Mouse (Mus musculus): ENCODE results near the gene Cep63. TPM values are rescaled to one million over a fixed set of nuclear protein-coding genes. Genes with fewer than 3 reads are reported as not detected.

Gene Cep63
- polyA plus RNA-seq, 1 experiment from 2014 or later, result 50.3 TPM

DNA sequence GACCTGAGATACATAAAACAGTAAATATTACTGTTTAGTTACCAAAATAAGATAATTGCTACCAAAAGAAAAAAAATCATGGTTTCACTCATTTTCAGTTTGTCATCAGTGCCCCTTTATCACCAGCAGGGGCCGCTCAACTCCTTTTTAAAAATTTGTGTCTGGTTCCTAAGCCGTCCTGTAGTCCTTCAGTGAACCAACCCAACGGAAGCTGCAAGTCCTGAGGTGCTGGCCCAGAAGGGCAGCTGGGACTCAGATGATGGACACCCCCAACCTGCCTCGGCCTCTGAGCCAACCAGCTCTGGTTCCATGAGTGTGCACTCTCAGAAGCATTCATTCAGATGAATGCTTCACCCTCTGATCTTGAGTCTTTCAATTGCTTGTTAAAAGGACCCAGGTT is 10.2 kb upstream of the Cep63 start:
- H3K27ac ChIP-seq (ENCODE audit: low read length), result no peak overlapping the region
- H3K36me3 ChIP-seq (ENCODE audit: control insufficient read depth, insufficient read depth), result peaks cover 5% of the 10 kb centered on the region; the same call in 1 of the 2 replicates
- no peak overlapping the region for H3K9ac ChIP-seq (replicated peaks; ENCODE audit: low read depth, low read length)
- H3K4me1 ChIP-seq (replicated peaks; ENCODE audit: control insufficient read depth, insufficient read depth, low read length), result peaks cover 8% of the 10 kb centered on the region; the same call in 1 of the 2 replicates
- H3K4me2 ChIP-seq (ENCODE audit: low read length), result no peak overlapping the region
- ATAC-seq, result peak; percentile 36
- H3K9me3 ChIP-seq (ENCODE audit: control insufficient read depth, low read length), result no peaks in the 10 kb centered on the region
- H3K4me3 ChIP-seq (replicated peaks; ENCODE audit: low read length), result no peak overlapping the region
- H3K27me3 ChIP-seq (replicated peaks; ENCODE audit: control insufficient read depth, insufficient read depth, low read length), result no peaks in the 10 kb centered on the region
- WGBS, result 0% methylated on average over 4 of the region's 4 CpGs

DNA sequence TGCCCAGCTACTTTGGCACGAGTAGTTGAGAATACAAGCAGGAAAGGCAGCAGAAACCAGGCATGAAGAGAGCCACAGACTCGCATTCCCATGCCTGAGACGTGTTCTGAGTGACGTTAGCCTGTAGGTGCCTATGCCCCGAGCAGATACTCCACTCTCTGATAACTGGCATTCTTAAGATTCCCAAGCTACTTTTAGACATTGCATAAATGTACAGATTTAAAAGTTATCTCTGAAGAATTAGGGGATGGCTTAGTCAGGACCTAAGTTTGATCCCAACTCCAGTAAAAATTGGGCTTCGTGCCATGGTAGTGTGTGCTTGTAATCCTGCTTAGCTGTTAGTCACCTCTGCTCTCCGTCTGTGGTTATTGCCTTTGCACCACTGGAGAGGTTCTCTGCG is 8.1 kb upstream of the Cep63 start:
- Histone ChIP-seq H3K4me3 (replicated peaks; ENCODE audit: low read length) (no peak overlapping the region), H3K4me1 (replicated peaks; ENCODE audit: control insufficient read depth, insufficient read depth, low read length) (peaks cover 8% of the 10 kb centered on the region; the same call in 1 of the 2 replicates), H3K9ac (replicated peaks; ENCODE audit: low read depth, low read length) (no peak overlapping the region), H3K4me2 (ENCODE audit: low read length) (no peak overlapping the region), H3K27me3 (replicated peaks; ENCODE audit: control insufficient read depth, insufficient read depth, low read length) (no peaks in the 10 kb centered on the region), H3K9me3 (ENCODE audit: control insufficient read depth, low read length) (no peaks in the 10 kb centered on the region), H3K27ac (ENCODE audit: low read length) (no peak overlapping the region), H3K36me3 (ENCODE audit: control insufficient read depth, insufficient read depth) (peaks cover 5% of the 10 kb centered on the region; the same call in 1 of the 2 replicates)
- WGBS, result 88% methylated on average over 8 of the region's 8 CpGs
- no peak for ATAC-seq

DNA sequence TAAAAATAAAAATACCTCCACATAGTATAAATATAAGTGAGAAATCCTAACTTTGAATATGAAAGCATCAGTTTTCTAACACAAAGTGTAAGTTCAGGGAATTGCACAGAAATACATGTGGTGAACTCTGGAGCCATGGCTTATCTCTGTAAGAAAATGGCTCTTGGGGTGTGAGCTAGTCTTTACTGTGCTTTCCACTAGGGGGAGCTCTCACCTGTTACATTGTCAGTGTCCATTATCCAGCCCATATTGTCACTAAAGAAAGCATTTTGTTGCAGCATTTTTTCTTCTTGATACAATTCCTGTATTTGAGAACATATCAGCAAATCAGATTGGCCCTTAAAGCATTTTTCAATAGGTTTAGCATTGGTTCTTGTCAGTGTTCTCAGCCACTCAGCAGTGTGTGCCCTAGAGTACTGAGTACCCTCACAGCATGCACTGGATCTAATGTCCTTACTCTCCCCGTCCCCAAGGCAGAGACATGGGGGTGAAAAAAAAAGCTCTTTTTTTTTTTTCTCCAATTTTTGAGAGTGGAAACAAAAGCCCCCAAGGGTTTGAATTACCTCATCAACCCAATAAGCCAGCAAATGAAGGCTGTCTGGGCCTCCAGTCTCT is 6.7 kb upstream of the Cep63 start:
- H3K27me3 ChIP-seq (replicated peaks; ENCODE audit: control insufficient read depth, insufficient read depth, low read length), result no peaks in the 10 kb centered on the region
- no peak overlapping the region for H3K9ac ChIP-seq (replicated peaks; ENCODE audit: low read depth, low read length)
- peaks cover 8% of the 10 kb centered on the region; the same call in 1 of the 2 replicates for H3K4me1 ChIP-seq (replicated peaks; ENCODE audit: control insufficient read depth, insufficient read depth, low read length)
- 45% methylated on average over 1 of the region's 1 CpGs for WGBS
- H3K9me3 ChIP-seq (ENCODE audit: control insufficient read depth, low read length), result no peaks in the 10 kb centered on the region
- peak; percentile 68; the same call in 1 of the 2 replicates for ATAC-seq
- no peak overlapping the region for H3K4me2 ChIP-seq (ENCODE audit: low read length)
- 0 out of 2 replicates have a peak overlapping the region, but pooled peaks have one; percentile 19 for H3K27ac ChIP-seq (ENCODE audit: low read length)
- peaks cover 5% of the 10 kb centered on the region; the same call in 1 of the 2 replicates for H3K36me3 ChIP-seq (ENCODE audit: control insufficient read depth, insufficient read depth)
- no peak overlapping the region for H3K4me3 ChIP-seq (replicated peaks; ENCODE audit: low read length)

DNA sequence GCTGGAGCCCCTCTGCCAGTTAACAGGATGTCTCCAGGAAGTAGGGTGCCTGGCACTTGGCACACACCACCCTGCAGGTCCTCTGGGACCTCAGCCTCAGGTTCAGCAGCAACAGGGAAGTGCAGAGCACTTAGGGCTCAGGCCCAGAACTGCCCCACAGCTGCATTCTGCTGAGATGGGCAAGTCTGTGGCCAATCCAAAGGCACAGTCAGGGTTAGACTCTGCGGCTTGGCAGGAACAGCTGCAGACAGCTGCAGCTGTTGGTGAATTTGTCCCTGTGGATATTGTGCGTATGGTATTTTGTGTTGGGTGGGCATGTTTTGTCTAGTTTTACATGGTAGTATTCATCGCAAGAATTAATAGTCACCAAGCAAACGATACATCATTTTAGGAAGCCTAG is 5.8 kb upstream of the Cep63 start:
- H3K27me3 ChIP-seq (replicated peaks; ENCODE audit: control insufficient read depth, insufficient read depth, low read length), result no peaks in the 10 kb centered on the region
- 95% methylated on average over 4 of the region's 4 CpGs for WGBS

DNA sequence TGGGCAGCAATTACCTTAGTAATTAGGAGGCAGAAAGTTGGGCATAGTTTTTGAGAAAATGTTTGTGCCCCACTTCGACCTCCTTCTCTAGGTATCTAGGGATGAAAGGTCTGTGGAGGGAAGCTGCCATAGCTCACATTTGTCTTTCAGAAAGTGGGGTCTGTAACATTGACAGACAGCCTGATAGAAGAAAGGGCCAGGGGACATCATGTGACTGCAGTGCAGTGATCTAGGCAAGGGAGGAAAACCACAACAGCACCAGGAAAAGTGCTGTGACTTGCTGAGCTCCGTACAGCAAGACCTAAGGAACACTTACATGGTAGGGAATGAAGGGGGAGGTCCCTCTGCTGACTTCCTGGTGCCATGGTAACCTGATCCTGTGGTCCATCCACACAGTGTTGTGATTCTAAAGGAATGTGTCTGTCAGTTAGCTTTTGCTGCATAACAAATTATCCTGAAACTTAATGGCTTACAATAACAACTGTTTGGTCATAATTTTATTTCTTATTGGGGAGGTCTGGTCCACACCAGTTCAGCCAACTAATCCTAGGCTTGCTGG is 5.3 kb upstream of the Cep63 start:
- Histone ChIP-seq H3K4me2 (ENCODE audit: low read length) (no peak overlapping the region), H3K27ac (ENCODE audit: low read length) (no peak overlapping the region), H3K4me1 (replicated peaks; ENCODE audit: control insufficient read depth, insufficient read depth, low read length) (peaks cover 10% of the 10 kb centered on the region), H3K27me3 (replicated peaks; ENCODE audit: control insufficient read depth, insufficient read depth, low read length) (no peaks in the 10 kb centered on the region), H3K9ac (replicated peaks; ENCODE audit: low read depth, low read length) (no peak overlapping the region), H3K4me3 (replicated peaks; ENCODE audit: low read length) (no peak overlapping the region), H3K36me3 (ENCODE audit: control insufficient read depth, insufficient read depth) (peaks cover 5% of the 10 kb centered on the region; the same call in 1 of the 2 replicates), H3K9me3 (ENCODE audit: control insufficient read depth, low read length) (no peaks in the 10 kb centered on the region)
- 72% methylated on average over 2 of the region's 2 CpGs for WGBS
- ATAC-seq, result no peak

More for the DNA sequence above, 5.8 kb upstream of the Cep63 start:
- H3K4me3 ChIP-seq (replicated peaks; ENCODE audit: low read length), result no peak overlapping the region
- no peak overlapping the region for H3K4me2 ChIP-seq (ENCODE audit: low read length)
- no peak overlapping the region for H3K27ac ChIP-seq (ENCODE audit: low read length)
- no peaks in the 10 kb centered on the region for H3K9me3 ChIP-seq (ENCODE audit: control insufficient read depth, low read length)
- H3K36me3 ChIP-seq (ENCODE audit: control insufficient read depth, insufficient read depth), result peaks cover 5% of the 10 kb centered on the region; the same call in 1 of the 2 replicates
- H3K4me1 ChIP-seq (replicated peaks; ENCODE audit: control insufficient read depth, insufficient read depth, low read length), result peaks cover 10% of the 10 kb centered on the region
- ATAC-seq, result no peak
- H3K9ac ChIP-seq (replicated peaks; ENCODE audit: low read depth, low read length), result no peak overlapping the region

DNA sequence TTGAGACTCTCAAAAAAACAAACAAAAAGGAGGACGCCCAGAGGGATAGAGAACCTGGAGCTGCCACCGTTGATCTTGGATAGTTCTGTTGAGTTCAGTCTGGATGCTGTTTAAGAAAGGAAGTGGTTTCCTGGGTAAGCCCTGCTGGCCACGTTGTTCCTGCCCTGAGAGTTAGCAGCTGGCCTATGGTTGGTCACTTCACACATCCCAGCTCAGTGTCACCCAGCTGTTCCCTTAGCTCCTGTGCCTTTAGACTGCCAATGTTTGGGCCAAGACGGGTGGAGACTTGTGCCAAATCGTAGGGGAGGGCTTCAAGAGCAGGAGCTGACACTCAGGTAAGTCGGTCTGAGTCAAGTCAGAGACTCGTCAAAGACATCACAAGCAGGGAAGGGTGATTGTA is 2.7 kb upstream of the Cep63 start:
- ATAC-seq, result no peak
- 79% methylated on average over 7 of the region's 7 CpGs for WGBS

DNA sequence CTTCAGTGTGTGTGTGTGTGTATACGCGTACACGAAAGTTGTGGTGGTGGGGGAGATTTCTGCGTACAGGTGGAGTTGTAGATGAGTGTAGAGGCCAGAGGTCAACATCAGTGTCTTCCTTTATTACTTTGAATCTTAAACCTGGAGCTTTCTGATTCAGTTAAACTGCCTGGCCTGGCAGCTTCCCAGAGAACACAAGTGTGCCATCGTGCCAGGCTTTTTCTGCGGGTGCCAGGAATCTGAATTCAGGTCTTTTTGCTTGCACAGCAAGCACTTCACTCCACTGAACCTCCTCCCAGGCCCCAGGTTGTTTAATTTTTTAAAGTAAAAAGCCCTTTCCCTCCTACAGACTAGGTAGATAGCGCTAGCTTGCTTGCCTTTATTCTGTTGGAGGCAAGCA is 1.1 kb upstream of the Cep63 start:
- Histone ChIP-seq H3K4me2 (ENCODE audit: low read length) (peak overlapping the region; percentile 85), H3K27me3 (replicated peaks; ENCODE audit: control insufficient read depth, insufficient read depth, low read length) (no peaks in the 10 kb centered on the region), H3K27ac (ENCODE audit: low read length) (no peak overlapping the region), H3K4me3 (replicated peaks; ENCODE audit: low read length) (peak overlapping the region; percentile 94; the same call in 1 of the 2 replicates), H3K4me1 (replicated peaks; ENCODE audit: control insufficient read depth, insufficient read depth, low read length) (peaks cover 21% of the 10 kb centered on the region), H3K9me3 (ENCODE audit: control insufficient read depth, low read length) (no peaks in the 10 kb centered on the region), H3K36me3 (ENCODE audit: control insufficient read depth, insufficient read depth) (no peaks in the 10 kb centered on the region), H3K9ac (replicated peaks; ENCODE audit: low read depth, low read length) (0 out of 2 replicates have a peak overlapping the region, but pooled peaks have one; percentile 99)
- ATAC-seq, result no peak
- WGBS, result 85% methylated on average over 7 of the region's 7 CpGs

More for the DNA sequence above, 2.7 kb upstream of the Cep63 start:
- Histone ChIP-seq H3K4me2 (ENCODE audit: low read length) (no peak overlapping the region), H3K4me1 (replicated peaks; ENCODE audit: control insufficient read depth, insufficient read depth, low read length) (peaks cover 21% of the 10 kb centered on the region), H3K36me3 (ENCODE audit: control insufficient read depth, insufficient read depth) (peaks cover 3% of the 10 kb centered on the region; the same call in 1 of the 2 replicates), H3K4me3 (replicated peaks; ENCODE audit: low read length) (no peak overlapping the region), H3K27ac (ENCODE audit: low read length) (no peak overlapping the region), H3K9ac (replicated peaks; ENCODE audit: low read depth, low read length) (no peak overlapping the region), H3K27me3 (replicated peaks; ENCODE audit: control insufficient read depth, insufficient read depth, low read length) (no peaks in the 10 kb centered on the region), H3K9me3 (ENCODE audit: control insufficient read depth, low read length) (no peaks in the 10 kb centered on the region)

DNA sequence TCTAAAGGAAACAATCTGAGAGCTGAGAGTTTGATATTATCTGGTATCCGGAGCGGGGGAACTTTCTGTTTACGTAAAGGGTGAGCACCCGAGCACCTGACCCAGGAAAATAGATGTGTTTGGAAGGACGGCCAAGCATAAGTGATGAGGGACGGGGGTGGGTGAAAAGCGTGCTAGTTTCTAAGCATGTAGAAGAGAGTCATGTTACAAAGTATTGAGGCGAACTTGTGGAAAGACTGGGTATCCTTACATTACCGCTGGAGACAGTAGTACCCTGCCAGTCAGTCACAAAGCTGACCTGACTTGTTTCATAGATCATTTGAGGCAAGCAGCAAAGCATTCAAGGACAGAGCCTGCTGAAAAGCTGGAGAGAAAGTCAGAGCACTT is 498 bp upstream of the Cep63 start:
- Histone ChIP-seq H3K4me1 (replicated peaks; ENCODE audit: control insufficient read depth, insufficient read depth, low read length) (peaks cover 21% of the 10 kb centered on the region), H3K9ac (replicated peaks; ENCODE audit: low read depth, low read length) (peak overlapping the region; percentile 99), H3K36me3 (ENCODE audit: control insufficient read depth, insufficient read depth) (no peaks in the 10 kb centered on the region), H3K4me2 (ENCODE audit: low read length) (peak overlapping the region; percentile 85), H3K9me3 (ENCODE audit: control insufficient read depth, low read length) (no peaks in the 10 kb centered on the region), H3K4me3 (replicated peaks; ENCODE audit: low read length) (peak overlapping the region; percentile 94), H3K27ac (ENCODE audit: low read length) (peak overlapping the region; percentile 97), H3K27me3 (replicated peaks; ENCODE audit: control insufficient read depth, insufficient read depth, low read length) (no peaks in the 10 kb centered on the region)
- ATAC-seq, result no peak
- WGBS, result under 1% methylated on average over 9 of the region's 9 CpGs

DNA sequence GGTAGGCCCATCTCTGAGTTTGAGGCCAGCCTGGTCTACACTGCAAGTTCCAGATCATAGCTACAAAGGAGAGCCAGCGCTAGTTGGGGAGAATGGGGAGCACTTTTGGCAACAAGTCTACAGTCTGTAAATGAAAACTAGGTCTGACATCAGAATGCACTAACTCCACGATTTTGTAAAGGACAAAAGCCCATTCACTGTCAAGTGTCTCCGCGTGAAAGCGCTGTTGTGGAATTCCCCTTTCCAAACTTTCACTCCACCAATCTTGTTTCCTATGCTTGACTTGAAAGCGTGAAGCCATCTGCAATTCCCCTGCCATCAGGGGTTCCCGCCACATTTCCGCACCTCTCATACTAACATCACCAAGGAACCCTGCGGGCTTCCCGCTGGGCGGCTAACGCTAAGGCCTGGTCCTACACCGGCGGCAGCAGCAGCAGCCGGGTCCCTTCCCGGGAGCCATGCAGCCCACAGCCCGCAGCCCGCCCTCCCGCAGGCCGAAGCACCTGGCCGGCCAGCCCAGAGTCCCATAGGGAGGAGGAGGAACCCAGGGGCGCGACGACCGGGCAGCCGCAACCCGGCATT is 842 bp downstream of the Cep63 start:
- H3K9ac ChIP-seq (replicated peaks; ENCODE audit: low read depth, low read length), result peak overlapping the region; percentile 99
- no peaks in the 10 kb centered on the region for H3K36me3 ChIP-seq (ENCODE audit: control insufficient read depth, insufficient read depth)
- under 1% methylated on average over 27 of the region's 27 CpGs for WGBS
- no peak; the same call in 1 of the 2 replicates for ATAC-seq
- H3K9me3 ChIP-seq (ENCODE audit: control insufficient read depth, low read length), result no peaks in the 10 kb centered on the region
- H3K4me2 ChIP-seq (ENCODE audit: low read length), result peak overlapping the region; percentile 75
- no peaks in the 10 kb centered on the region for H3K27me3 ChIP-seq (replicated peaks; ENCODE audit: control insufficient read depth, insufficient read depth, low read length)
- peak overlapping the region; percentile 94 for H3K4me3 ChIP-seq (replicated peaks; ENCODE audit: low read length)
- peak overlapping the region; percentile 97 for H3K27ac ChIP-seq (ENCODE audit: low read length)
- peaks cover 21% of the 10 kb centered on the region for H3K4me1 ChIP-seq (replicated peaks; ENCODE audit: control insufficient read depth, insufficient read depth, low read length)
